Mouse (Mus musculus) liver, postnatal 0 days (tissue): Measurements from ENCODE around the gene Pop7.

ENCODE experiments used
- CTCF ChIP-seq: sonication (generic); IDR thresholded peaks from 2 replicates; pipeline ENCODE4 v1.5.1; 2016; ENCODE audit warnings: antibody characterized with exemption, low read depth
- EP300 ChIP-seq: IDR thresholded peaks from 2 replicates; pipeline ENCODE4 v1.6.1; 2016; ENCODE audit warnings: antibody characterized with exemption, low read depth, mild to moderate bottlenecking

DNA sequence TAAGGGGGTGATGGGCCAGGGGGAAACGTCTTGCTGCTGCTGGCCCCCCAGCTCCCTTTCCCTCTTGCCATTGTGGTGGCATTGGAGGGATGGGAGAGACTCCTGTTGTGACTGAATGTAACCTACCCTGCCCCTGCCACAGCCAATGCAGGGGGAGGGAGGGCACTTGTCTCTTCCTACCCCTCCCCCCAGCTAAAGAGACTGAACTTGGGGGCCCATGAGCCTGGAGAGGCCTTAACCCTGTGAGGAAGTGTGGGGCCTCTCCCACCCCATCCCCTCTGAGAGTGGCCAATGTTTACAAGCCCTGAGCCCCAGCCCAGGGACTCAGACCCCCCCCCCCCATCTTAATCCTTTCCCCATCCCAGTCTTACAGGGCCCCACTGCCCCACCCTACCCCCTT is 25.1 kb upstream of the Pop7 start:
- no peak for TF ChIP-seq CTCF
- TF ChIP-seq EP300 = no peak
